Mouse (Mus musculus): ENCODE results near the gene Pdilt. TPM values are rescaled to one million over a fixed set of nuclear protein-coding genes. Genes with fewer than 3 reads are reported as not detected.

The Pdilt gene
- total RNA-seq, 2 experiments from 2014 or later: not detected

GRCm38 (mm10) chr7:119515492-119516271 lies 7.6 kb downstream of the Pdilt start:
- intact Hi-C loops (cut with DNase I): loop anchor here (10.0 kb wide), 2 partner anchors 159 to 501 kb away; no protein-coding TSS in a partner anchor
- peak in 1 of 2 experiments; percentile 28 for DNase-seq (ENCODE audit: low spot score in 2 of 2)

- intact Hi-C loops (cut with DNase I): loop anchor here (10.0 kb wide), 2 partner anchors 162 to 498 kb away; no protein-coding TSS in a partner anchor
These were observed 10.2 kb downstream of the Pdilt start for GRCm38 (mm10) chr7:119513056-119513455.

GRCm38 (mm10) chr7:119511143-119511542 lies 12.1 kb downstream of the Pdilt start:
- no peak for DNase-seq (ENCODE audit: low spot score in 2 of 2)
- intact Hi-C loops (cut with DNase I): loop anchor here (10.0 kb wide), 2 partner anchors 164 to 496 kb away; no protein-coding TSS in a partner anchor

More at GRCm38 (mm10) chr7:119513056-119513455, 10.2 kb downstream of the Pdilt start:
- DNase-seq (ENCODE audit: low spot score in 2 of 2): peak; percentile 48 to 52

- no peak for DNase-seq (ENCODE audit: low spot score in 2 of 2)
- intact Hi-C loops (cut with DNase I): no loop called here
These were observed 33.1 kb downstream of the Pdilt start for GRCm38 (mm10) chr7:119490041-119490780.

GRCm38 (mm10) chr7:119486683-119487082 lies 36.6 kb downstream of the Pdilt start:
- DNase-seq (ENCODE audit: low spot score in 2 of 2): peak in 1 of 2 experiments; percentile 17
- intact Hi-C loops (cut with DNase I): no loop called here

- no peak for DNase-seq (ENCODE audit: low spot score in 2 of 2)
- intact Hi-C loops (cut with DNase I): no loop called here
These were observed 39.1 kb downstream of the Pdilt start for GRCm38 (mm10) chr7:119484154-119484553.

GRCm38 (mm10) chr7:119479256-119479655 lies 44.0 kb downstream of the Pdilt start, which contains the start of gene Umod:
Gene Umod, minus strand, starts transcription at chr7:119479282.
- DNase-seq (ENCODE audit: low spot score in 2 of 2): no peak
- intact Hi-C loops (cut with DNase I): no loop called here

- intact Hi-C loops (cut with DNase I): no loop called here
- no peak for DNase-seq (ENCODE audit: low spot score in 2 of 2)
These were observed 46.5 kb downstream of the Pdilt start for GRCm38 (mm10) chr7:119476500-119477389.

- intact Hi-C loops (cut with DNase I): no loop called here
- DNase-seq (ENCODE audit: low spot score in 2 of 2): no peak
These were observed 64.1 kb downstream of the Pdilt start, which contains the start of gene Gp2 for GRCm38 (mm10) chr7:119459185-119459584. Gene Gp2, minus strand, starts transcription at chr7:119459285.

GRCm38 (mm10) chr7:119454192-119454591 lies 69.1 kb downstream of the Pdilt start:
- intact Hi-C loops (cut with DNase I): no loop called here
- no peak for DNase-seq (ENCODE audit: low spot score in 2 of 2)

- no peak for DNase-seq (ENCODE audit: low spot score in 2 of 2)
- intact Hi-C loops (cut with DNase I): loop anchor here (2.0 kb wide), 2 partner anchors 17 to 427 kb away; no protein-coding TSS in a partner anchor
These were observed 79.4 kb downstream of the Pdilt start for GRCm38 (mm10) chr7:119443849-119444248.

GRCm38 (mm10) chr7:119441938-119442337 lies 81.4 kb downstream of the Pdilt start:
- intact Hi-C loops (cut with DNase I): loop anchor here (2.0 kb wide), 1 partner anchor 425 kb away; no protein-coding TSS in a partner anchor
- DNase-seq (ENCODE audit: low spot score in 2 of 2): no peak

Other genes with a start within 250 kb of the Pdilt start
- gene Gp2, start 64.2 kb downstream of the Pdilt start, total RNA-seq (2021): not detected
- not detected for gene Umod, start 44.2 kb downstream of the Pdilt start, total RNA-seq (2021)
- gene Acsm5, start 4.0 kb downstream of the Pdilt start, total RNA-seq (2021): under 1 TPM; 0.79 to 0.84 TPM
- not detected for gene Acsm2, start 30.9 kb upstream of the Pdilt start, total RNA-seq (2021)
- gene Acsm1, start 83.5 kb upstream of the Pdilt start, total RNA-seq (2021): not detected
- not detected for gene Acsm4, start 166.5 kb upstream of the Pdilt start, total RNA-seq (2021)
- 10 to 100 TPM; 42.4 to 44.7 TPM for gene Thumpd1, start 197.3 kb upstream of the Pdilt start, total RNA-seq (2021)
- gene Acsm3, start 237.4 kb upstream of the Pdilt start, total RNA-seq (2021): not detected

Measured in left cerebral cortex, postnatal 36 days (tissue).